Mouse (Mus musculus) lung, postnatal 0 days (tissue): ENCODE results near the gene Zfp810.
A peak's percentile ranks its signal among the peaks of the same experiment; 100 is the strongest.

Source experiments
- CTCF ChIP-seq: IDR thresholded peaks from 2 replicates; pipeline ENCODE4 v1.5.1; 2016; ENCODE audit warnings: antibody characterized with exemption, mild to moderate bottlenecking
- EP300 ChIP-seq: IDR thresholded peaks from 2 replicates; pipeline ENCODE4 v1.6.1; 2016; ENCODE audit warnings: antibody characterized with exemption, mild to moderate bottlenecking, control low read depth

GRCm38 (mm10) chr9:22230556-22230955, 76.9 kb downstream of the Zfp810 start:
- TF ChIP-seq EP300: no peak
- TF ChIP-seq CTCF: peak; percentile 58
